Mouse (Mus musculus) midbrain, embryonic 14.5 days (tissue): ENCODE data around the gene Ecsit. TPM values are rescaled to one million over a fixed set of nuclear protein-coding genes. Genes with fewer than 3 reads are reported as not detected.

Experiments
- ATAC-seq: fragments of 200-750 bp; cut with Nextera tagmentation; 2 replicates; pipeline ENCODE4 v1.8.0; 2017; ENCODE audit warnings: moderate number of reproducible peaks, moderate library complexity; ENCODE audit not compliant: low FRiP score, low TSS enrichment
- DNase-seq: peaks from one replicate; pipeline ENCODE4 v3.0.0-alpha.2; 2015
- H3K27ac ChIP-seq: fragments of 300-500 bp; sonication (generic); replicated peaks from 2 replicates; pipeline ENCODE4 v1.5.1; 2014; ENCODE audit warnings: mild to moderate bottlenecking, low read depth, low read length, moderate library complexity
- H3K27me3 ChIP-seq: fragments of 300-500 bp; sonication (generic); 2 replicates; pipeline ENCODE4 v1.6.1; 2014; ENCODE audit warnings: low read length, control low read depth, mixed read lengths; ENCODE audit not compliant: control insufficient read depth, insufficient read depth
- H3K36me3 ChIP-seq: fragments of 300-500 bp; sonication (generic); 2 replicates; pipeline ENCODE4 v1.6.1; 2014; ENCODE audit warnings: low read length, control low read depth; ENCODE audit not compliant: control insufficient read depth, insufficient read depth
- H3K4me1 ChIP-seq: fragments of 300-500 bp; sonication (generic); 2 replicates; pipeline ENCODE4 v1.6.1; 2014; ENCODE audit warnings: mild to moderate bottlenecking, antibody characterized with exemption, low read length, control low read depth; ENCODE audit not compliant: control insufficient read depth, insufficient read depth
- H3K4me2 ChIP-seq: fragments of 300-500 bp; sonication (generic); 2 replicates; pipeline ENCODE4 v1.6.1; 2014; ENCODE audit warnings: mild to moderate bottlenecking, low read length, moderate library complexity
- H3K4me3 ChIP-seq: fragments of 300-500 bp; sonication (generic); replicated peaks from 2 replicates; pipeline ENCODE4 v1.5.1; 2014; ENCODE audit warnings: low read depth, low read length
- H3K9ac ChIP-seq: fragments of 300-500 bp; sonication (generic); replicated peaks from 2 replicates; pipeline ENCODE4 v1.6.1; 2014; ENCODE audit warnings: mild to moderate bottlenecking, low read length, moderate library complexity
- H3K9me3 ChIP-seq: fragments of 300-500 bp; sonication (generic); 2 replicates; pipeline ENCODE4 v1.6.1; 2016; ENCODE audit warnings: low read length, control low read depth, mixed read lengths; ENCODE audit not compliant: control insufficient read depth
- WGBS: fragments of 180-500 bp; shearing (Covaris S2); extraction: QIAGEN DNeasy Blood & Tissue Kit; methylation state at CpG from one replicate; pipeline ENCODE4 v1.1.7; 2014; 5-methylcytosine and 5-hydroxymethylcytosine counted together
- polyA plus RNA-seq: library from polyadenylated mRNA; unstranded; fragments of >200 nt; fragmentation: Nextera tagmentation; extraction: Ambion mirVana; gene quantifications from 2 replicates; pipeline ENCODE4 v1.2.1, GENCODE M21; 2014

Ecsit gene
- polyA plus RNA-seq, 1 experiment from 2014 or later: 48.5 TPM

DNA sequence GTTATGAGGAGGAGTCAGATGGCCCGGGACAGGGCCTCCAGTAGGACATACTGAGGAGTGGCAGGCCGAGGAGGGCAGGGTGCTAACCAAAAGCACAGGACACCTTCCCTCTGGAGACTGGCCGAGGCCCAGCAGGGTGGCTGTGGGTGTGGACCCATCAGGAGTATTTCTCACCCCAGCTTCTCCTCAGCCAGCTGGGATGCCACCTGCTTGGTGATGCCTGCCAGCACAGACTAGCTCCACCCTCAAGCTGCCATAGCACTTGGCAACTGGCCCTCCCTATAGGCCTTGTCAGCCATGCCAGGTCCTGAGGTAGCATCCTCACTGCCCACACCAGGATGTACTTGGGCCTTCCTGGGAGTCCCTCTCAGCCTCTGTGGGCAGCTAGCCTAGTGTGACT lies 20.9 kb downstream of the Ecsit start:
- no peak for DNase-seq

DNA sequence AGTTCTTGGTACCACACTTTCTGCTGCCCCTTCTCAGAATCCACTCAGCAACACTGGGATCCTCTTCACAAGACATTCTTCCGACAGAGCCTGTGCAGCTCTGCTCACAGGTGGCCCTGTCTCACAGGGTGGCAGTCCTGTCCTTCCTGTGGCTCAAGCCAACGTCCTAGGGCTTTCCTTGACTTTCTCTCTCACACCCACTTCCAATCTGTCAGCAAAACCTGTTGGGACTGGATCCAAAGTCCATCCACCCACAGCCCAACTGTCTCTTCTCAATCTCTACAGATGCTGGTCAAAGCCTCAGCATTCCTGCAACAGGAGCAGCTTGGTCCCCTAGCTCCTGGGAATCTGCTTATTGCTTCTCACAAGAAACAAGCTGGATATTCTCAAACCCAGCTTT lies 23.9 kb downstream of the Ecsit start:
- WGBS: 91% methylated on average over 2 of the region's 2 CpGs
- Histone ChIP-seq H3K4me3 (no peak overlapping the region), H3K4me1 (no peaks in the 10 kb centered on the region), H3K4me2 (no peak overlapping the region), H3K27me3 (no peaks in the 10 kb centered on the region), H3K36me3 (peaks cover 85% of the 10 kb centered on the region), H3K9me3 (no peaks in the 10 kb centered on the region), H3K27ac (no peak overlapping the region), H3K9ac (no peak overlapping the region)
- no peak for DNase-seq
- ATAC-seq: no peak

More for the DNA sequence above, 20.9 kb downstream of the Ecsit start:
- Histone ChIP-seq H3K27ac (no peak overlapping the region), H3K4me1 (no peaks in the 10 kb centered on the region), H3K36me3 (peaks cover 78% of the 10 kb centered on the region), H3K9me3 (no peaks in the 10 kb centered on the region), H3K27me3 (no peaks in the 10 kb centered on the region), H3K4me3 (no peak overlapping the region), H3K9ac (no peak overlapping the region), H3K4me2 (no peak overlapping the region)
- no peak for ATAC-seq
- WGBS: 92% methylated on average over 3 of the region's 3 CpGs

DNA sequence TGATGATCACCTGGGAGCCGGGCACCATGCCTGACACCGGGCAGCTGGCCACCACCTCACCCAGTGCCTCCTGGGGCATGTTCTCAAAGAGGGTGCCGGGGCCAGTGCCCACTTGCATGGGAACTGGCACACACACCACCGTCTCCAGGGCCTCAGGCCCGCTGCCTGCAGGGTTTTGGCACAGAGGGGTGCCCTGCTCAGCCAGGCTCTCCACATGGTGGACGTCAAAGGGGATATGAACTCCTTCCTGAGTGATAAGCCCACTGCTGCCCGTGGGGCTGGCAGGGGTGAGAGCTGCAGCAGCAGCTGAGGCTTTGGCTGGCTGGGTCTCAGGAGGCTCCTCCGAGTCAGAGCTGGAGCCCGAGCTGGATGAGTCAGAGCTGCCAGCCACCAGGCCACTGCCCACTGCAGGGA lies 27.2 kb downstream of the Ecsit start:
- H3K36me3 ChIP-seq: peaks cover 56% of the 10 kb centered on the region
- DNase-seq: no peak

DNA sequence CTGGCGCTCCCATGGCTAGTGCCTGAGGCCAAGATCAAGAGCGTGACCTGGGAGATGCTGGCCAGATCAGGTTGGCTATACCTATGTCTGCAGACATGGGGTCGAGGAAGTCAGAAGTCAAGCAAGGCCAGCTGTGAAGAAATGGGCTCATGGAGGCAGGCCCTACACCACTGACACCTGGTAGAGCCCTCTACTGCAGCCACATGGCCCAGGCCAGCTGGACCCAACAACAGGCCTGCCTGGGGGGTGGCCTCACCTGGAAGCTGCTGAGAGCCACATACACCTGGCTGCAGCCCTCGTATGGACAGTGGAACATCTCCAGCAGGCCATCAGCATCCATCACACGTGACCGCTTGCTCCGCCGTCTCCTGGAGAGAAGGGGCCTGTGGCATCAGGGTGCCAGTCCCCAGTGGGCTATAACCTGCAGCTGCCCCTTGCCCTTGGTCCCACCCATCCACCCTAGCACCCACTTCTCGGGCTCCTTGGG lies 28.2 kb downstream of the Ecsit start:
- WGBS: 93% methylated on average over 9 of the region's 9 CpGs
- peaks cover 48% of the 10 kb centered on the region for H3K36me3 ChIP-seq
- no peak overlapping the region for H3K9ac ChIP-seq
- H3K4me2 ChIP-seq: no peak overlapping the region
- H3K27ac ChIP-seq: no peak overlapping the region
- DNase-seq: no peak
- H3K4me3 ChIP-seq: no peak overlapping the region
- H3K4me1 ChIP-seq: 0 out of 2 replicates have a peak, but pooled peaks cover 6% of the 10 kb centered on the region
- no peaks in the 10 kb centered on the region for H3K27me3 ChIP-seq
- no peak for ATAC-seq
- H3K9me3 ChIP-seq: no peaks in the 10 kb centered on the region

More for the DNA sequence above, 27.2 kb downstream of the Ecsit start:
- Histone ChIP-seq H3K4me3 (no peak overlapping the region), H3K27me3 (no peaks in the 10 kb centered on the region), H3K9me3 (no peaks in the 10 kb centered on the region), H3K27ac (no peak overlapping the region), H3K9ac (no peak overlapping the region), H3K4me1 (0 out of 2 replicates have a peak, but pooled peaks cover 4% of the 10 kb centered on the region), H3K4me2 (no peak overlapping the region)
- no peak for ATAC-seq
- 87% methylated on average over 9 of the region's 9 CpGs for WGBS

- WGBS: 78% methylated on average over 9 of the region's 9 CpGs
- Histone ChIP-seq H3K4me2 (no peak overlapping the region), H3K36me3 (peaks cover 43% of the 10 kb centered on the region), H3K27me3 (no peaks in the 10 kb centered on the region), H3K9ac (no peak overlapping the region), H3K4me1 (0 out of 2 replicates have a peak, but pooled peaks cover 7% of the 10 kb centered on the region), H3K27ac (no peak overlapping the region), H3K4me3 (no peak overlapping the region), H3K9me3 (no peaks in the 10 kb centered on the region)
- DNase-seq: no peak
- no peak for ATAC-seq
Measured at GRCm38 (mm10) chr9:22056303-22056910, 28.8 kb downstream of the Ecsit start.

- Histone ChIP-seq H3K4me1 (0 out of 2 replicates have a peak, but pooled peaks cover 7% of the 10 kb centered on the region), H3K36me3 (peaks cover 36% of the 10 kb centered on the region), H3K27ac (no peak overlapping the region), H3K4me2 (no peak overlapping the region), H3K9ac (no peak overlapping the region), H3K4me3 (no peak overlapping the region), H3K27me3 (no peaks in the 10 kb centered on the region), H3K9me3 (no peaks in the 10 kb centered on the region)
- no peak for ATAC-seq
- 41% methylated on average over 29 of the region's 29 CpGs for WGBS
- DNase-seq: no peak
Measured at GRCm38 (mm10) chr9:22055713-22056112, 29.5 kb downstream of the Ecsit start.

- H3K4me3 ChIP-seq: peak overlapping the region; percentile 23
- H3K36me3 ChIP-seq: peaks cover 30% of the 10 kb centered on the region
- H3K9me3 ChIP-seq: no peaks in the 10 kb centered on the region
- no peaks in the 10 kb centered on the region for H3K27me3 ChIP-seq
- WGBS: 1% methylated on average over 32 of the region's 32 CpGs
- H3K27ac ChIP-seq: no peak overlapping the region
- H3K4me1 ChIP-seq: peaks cover 11% of the 10 kb centered on the region
- peak overlapping the region; percentile 50 for H3K4me2 ChIP-seq
- peak; percentile 92 for DNase-seq
- H3K9ac ChIP-seq: no peak overlapping the region
- peak; percentile 31; the same call in 1 of the 2 replicates for ATAC-seq
Measured at GRCm38 (mm10) chr9:22054411-22055076, 30.7 kb downstream of the Ecsit start.

- no peak for ATAC-seq
- peaks cover 20% of the 10 kb centered on the region for H3K4me1 ChIP-seq
- no peak overlapping the region for H3K27ac ChIP-seq
- H3K36me3 ChIP-seq: peaks cover 25% of the 10 kb centered on the region
- no peak overlapping the region for H3K9ac ChIP-seq
- no peak for DNase-seq
- no peaks in the 10 kb centered on the region for H3K9me3 ChIP-seq
- H3K27me3 ChIP-seq: no peaks in the 10 kb centered on the region
- WGBS: 50% methylated on average over 7 of the region's 7 CpGs
- H3K4me2 ChIP-seq: no peak overlapping the region
- no peak overlapping the region for H3K4me3 ChIP-seq
Measured at GRCm38 (mm10) chr9:22053657-22054056, 31.6 kb downstream of the Ecsit start.

DNA sequence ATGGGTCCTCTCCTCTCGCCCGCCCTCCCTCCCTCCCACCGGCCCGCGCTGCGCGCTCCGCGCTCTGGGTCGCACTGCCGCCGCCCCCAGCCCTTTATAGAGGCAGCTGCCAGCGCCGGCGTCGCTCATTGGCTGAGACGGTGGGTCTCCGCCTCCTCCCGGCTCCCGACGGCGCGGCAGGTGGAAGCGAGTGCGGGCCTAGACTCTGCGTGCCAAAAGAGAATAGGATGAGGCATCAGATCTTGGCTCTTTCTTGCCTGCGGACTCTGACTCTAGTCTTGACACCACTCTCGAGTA lies 33.3 kb downstream of the Ecsit start, which contains the start of gene Elavl3:
Gene Elavl3, minus strand, starts transcription at position 66 of the 297 bp plus-strand sequence.
- peaks cover 37% of the 10 kb centered on the region for H3K4me1 ChIP-seq

More for the DNA sequence above, 33.3 kb downstream of the Ecsit start, which contains the start of gene Elavl3:
- ATAC-seq (peak; percentile 80), DNase-seq (peak; percentile 96)
- Histone ChIP-seq H3K4me3 (peak within 1 kb of the TSS; percentile 100), H3K27ac (peak within 1 kb of the TSS; percentile 96), H3K9me3 (no peaks in the 10 kb centered on the region), H3K27me3 (no peaks in the 10 kb centered on the region), H3K4me2 (peak within 1 kb of the TSS; percentile 85), H3K36me3 (peaks cover 8% of the 10 kb centered on the region), H3K9ac (peak within 1 kb of the TSS; percentile 98)
- WGBS: 2% methylated on average over 25 of the region's 28 CpGs
